Mouse (Mus musculus) right cerebral cortex, adult 2 months (tissue): Measurements from ENCODE around the gene Olfr624.
"Not testable (repeated sequence)": the region's sequence is repeated elsewhere in the genome, so short reads cannot be mapped to it uniquely, and the experiment has no call there.

Experiments
- DNase-seq, 2 experiments: peaks; one replicate each; pipeline ENCODE4 v3.0.0; 2021 to 2022; ENCODE audit warnings: low spot score in 2 of 2

The Olfr624 gene

DNA sequence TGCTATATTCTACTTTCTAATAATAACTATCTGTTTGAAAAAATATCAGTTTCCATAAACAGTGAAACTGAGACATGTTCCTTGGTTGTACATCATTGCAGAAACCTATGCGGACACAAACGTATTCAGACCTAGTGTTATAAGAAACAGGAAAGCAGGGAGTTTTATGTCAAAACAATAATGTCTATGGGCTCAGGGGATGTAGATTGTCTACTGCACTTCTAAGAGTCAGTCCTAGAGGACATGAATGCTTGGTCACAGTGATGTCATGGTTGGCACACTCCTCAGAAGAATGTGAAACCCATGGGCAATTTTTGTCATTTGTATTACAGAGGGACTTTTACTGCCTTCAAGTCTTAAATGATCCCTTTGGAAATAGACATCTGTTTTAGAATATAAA is at the start of gene Olfr624:
Olfr624 (minus strand) TSS at position 101 of the 400 bp plus-strand sequence.
- no peak for DNase-seq

- not testable (repeated sequence) for DNase-seq
These were observed 45.4 kb upstream of the Olfr624 start for GRCm38 (mm10) chr7:103716398-103716797.

DNA sequence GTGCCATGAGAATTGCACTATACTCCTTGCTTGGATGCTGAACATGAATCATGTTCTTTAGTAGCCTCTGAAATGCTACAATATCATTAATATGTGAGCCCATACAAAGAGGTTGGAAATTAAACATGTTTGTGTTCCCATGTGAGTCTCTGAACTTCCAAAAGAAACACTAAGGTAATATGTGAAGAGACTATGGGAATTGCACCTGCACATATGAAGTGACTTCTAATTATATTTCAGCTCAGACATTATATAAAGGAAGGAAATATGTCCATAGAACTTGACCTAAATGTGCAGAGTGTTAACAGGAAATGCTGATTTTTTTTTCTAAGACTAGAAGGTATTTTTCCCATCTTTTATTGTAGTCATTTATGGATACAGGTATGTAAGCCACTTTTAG is 43.4 kb upstream of the Olfr624 start, which contains the start of gene Olfr243:
Olfr243 (plus strand) TSS at position 301 of the 400 bp plus-strand sequence.
- no peak for DNase-seq

- no peak for DNase-seq
These were observed 41.0 kb upstream of the Olfr624 start for GRCm38 (mm10) chr7:103712024-103712423.

GRCm38 (mm10) chr7:103699469-103699868 is 28.5 kb upstream of the Olfr624 start:
- no peak for DNase-seq

- DNase-seq: no peak
These were observed 11.4 kb upstream of the Olfr624 start, which contains the start of gene Olfr625-ps1 for GRCm38 (mm10) chr7:103682420-103682819. TSS of gene Olfr625-ps1 (plus strand) at chr7:103682720.

- DNase-seq: no peak
These were observed 7.4 kb downstream of the Olfr624 start, which contains the start of gene Olfr623 for GRCm38 (mm10) chr7:103663598-103663997. TSS of gene Olfr623 (minus strand) at chr7:103663698.

- DNase-seq: no peak
These were observed 26.9 kb downstream of the Olfr624 start for GRCm38 (mm10) chr7:103644070-103644469.

DNA sequence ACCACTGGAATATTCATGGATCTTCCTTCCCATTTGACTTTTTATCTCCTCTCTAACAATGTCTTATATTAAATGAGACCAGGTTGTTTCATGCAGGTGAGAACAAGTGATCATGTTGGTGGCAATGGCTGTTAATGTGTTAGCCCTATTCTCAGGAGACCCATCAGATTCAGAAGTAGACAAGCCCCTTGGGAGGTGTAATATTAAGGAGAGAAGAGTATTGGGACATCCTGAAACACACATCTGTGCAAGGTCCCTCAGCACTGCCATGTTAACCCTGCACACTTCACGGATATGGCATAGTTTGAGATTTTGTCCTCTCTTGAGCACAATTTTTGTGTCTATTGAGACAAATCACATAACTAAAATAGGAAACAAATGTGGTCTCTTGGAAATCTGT is 28.4 kb downstream of the Olfr624 start, which contains the start of gene Olfr622:
Olfr622 (minus strand) TSS at position 101 of the 400 bp plus-strand sequence.
- no peak for DNase-seq

- DNase-seq: no peak
These were observed 34.2 kb downstream of the Olfr624 start for GRCm38 (mm10) chr7:103636795-103637194.
